Mouse (Mus musculus) CH12.LX (cell line): ENCODE results near the gene Jarid2. TPM values are rescaled to one million over a fixed set of nuclear protein-coding genes. Genes with fewer than 3 reads are reported as not detected.

Source experiments
- DNase-seq: peaks from one replicate; pipeline ENCODE4 v3.0.0-alpha.2; 2013; ENCODE audit errors: extremely low read depth
- H3K27ac ChIP-seq: 2 replicates; pipeline ENCODE4 v1.5.1; 2012; ENCODE audit warnings: low read depth, mild to moderate bottlenecking, control low read depth, moderate library complexity; ENCODE audit not compliant: insufficient read depth
- H3K27me3 ChIP-seq: replicated peaks from 2 replicates; pipeline ENCODE3; 2012; ENCODE audit warnings: inconsistent platforms
- H3K36me3 ChIP-seq, 2 experiments: replicated peaks in 1 of 2; 2 replicates each; pipeline versions ENCODE3 to v1.6.1; 2012; ENCODE audit warnings: inconsistent platforms in 1 of 2, low read length in 1 of 2, mild to moderate bottlenecking in 1 of 2, mixed read lengths in 1 of 2, moderate library complexity in 1 of 2; ENCODE audit not compliant: control insufficient read depth in 1 of 2, insufficient read depth in 1 of 2
- H3K4me1 ChIP-seq, 2 experiments: 2 replicates each; pipeline ENCODE4 v1.6.1; 2012; ENCODE audit warnings: inconsistent platforms in 1 of 2, moderate library complexity in 1 of 2; ENCODE audit not compliant: insufficient read depth in 2 of 2, control insufficient read depth in 1 of 2
- H3K4me2 ChIP-seq: 2 replicates; pipeline ENCODE4 v1.6.1; 2012; ENCODE audit warnings: low read depth, mild to moderate bottlenecking, control low read depth; ENCODE audit not compliant: poor library complexity, insufficient read depth, severe bottlenecking
- H3K4me3 ChIP-seq, 3 experiments: fragments of 150-350 bp in 1 of 3; sonication (generic) in 1 of 3; replicated peaks in 1 of 3; 2 replicates each; pipeline versions ENCODE3 to v1.5.1; 2011 to 2012; ENCODE audit warnings: low read depth in 2 of 3, low read length in 2 of 3, mild to moderate bottlenecking in 2 of 3, moderate library complexity in 2 of 3, control low read depth in 1 of 3, improper control_type of control experiment in 1 of 3, inconsistent platforms in 1 of 3, mixed read lengths in 1 of 3; ENCODE audit not compliant: poor library complexity in 1 of 3
- H3K79me2 ChIP-seq: replicated peaks from 2 replicates; pipeline ENCODE4 v1.6.1; 2012; ENCODE audit warnings: mild to moderate bottlenecking, moderate library complexity; ENCODE audit not compliant: control insufficient read depth, poor library complexity, insufficient read depth, severe bottlenecking; ENCODE audit errors: extremely low read depth
- H3K9ac ChIP-seq: 2 replicates; pipeline ENCODE4 v1.6.1; 2012; ENCODE audit warnings: low read depth, mild to moderate bottlenecking, control low read depth, moderate library complexity; ENCODE audit not compliant: insufficient read depth
- H3K9me3 ChIP-seq: replicated peaks from 2 replicates; pipeline ENCODE3; 2012; ENCODE audit warnings: low read length, inconsistent platforms, mixed read lengths
- BHLHE40 ChIP-seq: IDR thresholded peaks from 2 replicates; pipeline ENCODE4 v1.6.1; 2011; ENCODE audit warnings: mild to moderate bottlenecking, low read depth, low read length, improper control_type of control experiment
- CHD1 ChIP-seq: IDR thresholded peaks from 2 replicates; pipeline ENCODE4 v1.6.1; 2012; ENCODE audit warnings: low read depth, low read length, improper control_type of control experiment, inconsistent platforms
- CHD2 ChIP-seq: IDR thresholded peaks from 2 replicates; pipeline ENCODE4 v1.6.1; 2011; ENCODE audit warnings: low read length, improper control_type of control experiment
- CTCF ChIP-seq, 2 experiments: IDR thresholded peaks in 1 of 2; conservative IDR thresholded peaks in 1 of 2; 2 replicates each; pipeline ENCODE4 v1.5.1; 2011 to 2012; ENCODE audit warnings: low read depth in 2 of 2, low read length in 2 of 2, improper control_type of control experiment in 1 of 2, inconsistent platforms in 1 of 2, mild to moderate bottlenecking in 1 of 2, moderate library complexity in 1 of 2
- E2F4 ChIP-seq: IDR thresholded peaks from 2 replicates; pipeline ENCODE4 v1.6.1; 2011; ENCODE audit warnings: low read depth, low read length, improper control_type of control experiment; ENCODE audit not compliant: insufficient replicate concordance
- ELF1 ChIP-seq: IDR thresholded peaks from 2 replicates; pipeline ENCODE4 v1.6.1; 2014; ENCODE audit warnings: low read depth, mild to moderate bottlenecking, inconsistent platforms, low read length, improper control_type of control experiment
- EP300 ChIP-seq: IDR thresholded peaks from 2 replicates; pipeline ENCODE4 v1.6.1; 2011; ENCODE audit warnings: low read length, improper control_type of control experiment
- ETS1 ChIP-seq: conservative IDR thresholded peaks from 2 replicates; pipeline ENCODE4 v1.6.1; 2012; ENCODE audit warnings: low read depth, mild to moderate bottlenecking, inconsistent platforms, low read length, improper control_type of control experiment, moderate library complexity
- GABPA ChIP-seq: IDR thresholded peaks from 2 replicates; pipeline ENCODE4 v1.6.1; 2012; ENCODE audit warnings: low read depth, low read length, improper control_type of control experiment, inconsistent platforms; ENCODE audit not compliant: insufficient replicate concordance
- HCFC1 ChIP-seq: IDR thresholded peaks from 2 replicates; pipeline ENCODE4 v1.6.1; 2012; ENCODE audit warnings: low read depth, mild to moderate bottlenecking, inconsistent platforms, low read length, improper control_type of control experiment
- IRF4 ChIP-seq: IDR thresholded peaks from 2 replicates; pipeline ENCODE4 v1.6.1; 2014; ENCODE audit warnings: low read depth, mild to moderate bottlenecking, inconsistent platforms, low read length, improper control_type of control experiment
- JUN ChIP-seq: IDR thresholded peaks from 2 replicates; pipeline ENCODE4 v1.6.1; 2011; ENCODE audit warnings: low read depth, mild to moderate bottlenecking, low read length, improper control_type of control experiment, moderate library complexity; ENCODE audit not compliant: insufficient read depth
- JUND ChIP-seq: conservative IDR thresholded peaks from 2 replicates; pipeline ENCODE4 v1.6.1; 2011; ENCODE audit warnings: low read depth, low read length, improper control_type of control experiment
- KAT2A ChIP-seq: IDR thresholded peaks from 2 replicates; pipeline ENCODE4 v1.6.1; 2012; ENCODE audit warnings: low read length, improper control_type of control experiment, inconsistent platforms; ENCODE audit not compliant: insufficient replicate concordance
- MAFK ChIP-seq: IDR thresholded peaks from 2 replicates; pipeline ENCODE4 v1.6.1; 2011; ENCODE audit warnings: low read length, improper control_type of control experiment; ENCODE audit not compliant: insufficient replicate concordance
- MAX ChIP-seq: IDR thresholded peaks from 2 replicates; pipeline ENCODE4 v1.6.1; 2011; ENCODE audit warnings: low read length, improper control_type of control experiment
- MAZ ChIP-seq: IDR thresholded peaks from 2 replicates; pipeline ENCODE4 v1.6.1; 2012; ENCODE audit warnings: low read depth, mild to moderate bottlenecking, inconsistent platforms, low read length, improper control_type of control experiment, moderate library complexity
- MEF2A ChIP-seq: IDR thresholded peaks from 2 replicates; pipeline ENCODE4 v1.6.1; 2014; ENCODE audit warnings: low read depth, mild to moderate bottlenecking, inconsistent platforms, low read length, improper control_type of control experiment, borderline replicate concordance
- MXI1 ChIP-seq: IDR thresholded peaks from 2 replicates; pipeline ENCODE4 v1.6.1; 2011; ENCODE audit warnings: mild to moderate bottlenecking, low read depth, low read length, improper control_type of control experiment
- MYC ChIP-seq: IDR thresholded peaks from 2 replicates; pipeline ENCODE4 v1.6.1; 2011; ENCODE audit warnings: low read depth, mild to moderate bottlenecking, improper control_type of control experiment, low read length
- NELFE ChIP-seq: IDR thresholded peaks from 2 replicates; pipeline ENCODE4 v1.6.1; 2011; ENCODE audit warnings: low read depth, low read length, improper control_type of control experiment
- NRF1 ChIP-seq: IDR thresholded peaks from 2 replicates; pipeline ENCODE4 v1.6.1; 2014; ENCODE audit warnings: low read depth, mild to moderate bottlenecking, inconsistent platforms, low read length, improper control_type of control experiment, moderate library complexity
- PAX5 ChIP-seq: IDR thresholded peaks from 2 replicates; pipeline ENCODE4 v1.6.1; 2012; ENCODE audit warnings: low read length, inconsistent platforms, mixed read lengths
- POLR2A ChIP-seq: IDR thresholded peaks from 2 replicates; pipeline ENCODE4 v1.6.1; 2011; ENCODE audit warnings: low read depth, mild to moderate bottlenecking, improper control_type of control experiment, low read length
- POLR2AphosphoS2 ChIP-seq: IDR thresholded peaks from 2 replicates; pipeline ENCODE4 v1.6.1; 2011; ENCODE audit warnings: low read depth, low read length, improper control_type of control experiment
- RAD21 ChIP-seq: IDR thresholded peaks from 2 replicates; pipeline ENCODE4 v1.6.1; 2011; ENCODE audit warnings: low read depth, mild to moderate bottlenecking, low read length, improper control_type of control experiment, moderate library complexity
- RCOR1 ChIP-seq: conservative IDR thresholded peaks from 2 replicates; pipeline ENCODE4 v1.6.1; 2012; ENCODE audit warnings: low read depth, mild to moderate bottlenecking, inconsistent platforms, low read length, improper control_type of control experiment
- SIN3A ChIP-seq: IDR thresholded peaks from 2 replicates; pipeline ENCODE4 v1.6.1; 2012; ENCODE audit warnings: low read length, improper control_type of control experiment, inconsistent platforms
- SMC3 ChIP-seq: IDR thresholded peaks from 2 replicates; pipeline ENCODE4 v1.6.1; 2011; ENCODE audit warnings: low read depth, low read length, improper control_type of control experiment
- TBP ChIP-seq: conservative IDR thresholded peaks from 2 replicates; pipeline ENCODE4 v1.6.1; 2011; ENCODE audit warnings: low read depth, low read length, improper control_type of control experiment
- TCF12 ChIP-seq: IDR thresholded peaks from 2 replicates; pipeline ENCODE4 v1.6.1; 2014; ENCODE audit warnings: low read depth, mild to moderate bottlenecking, inconsistent platforms, low read length, improper control_type of control experiment
- UBTF ChIP-seq: IDR thresholded peaks from 2 replicates; pipeline ENCODE4 v1.6.1; 2012; ENCODE audit warnings: low read depth, mild to moderate bottlenecking, inconsistent platforms, low read length, improper control_type of control experiment, moderate library complexity
- USF1 ChIP-seq: IDR thresholded peaks from 2 replicates; pipeline ENCODE4 v1.6.1; 2014; ENCODE audit warnings: low read depth, mild to moderate bottlenecking, inconsistent platforms, low read length, improper control_type of control experiment
- USF2 ChIP-seq: conservative IDR thresholded peaks from 2 replicates; pipeline ENCODE4 v1.6.1; 2011; ENCODE audit warnings: low read depth, low read length, improper control_type of control experiment
- ZC3H11A ChIP-seq: IDR thresholded peaks from 2 replicates; pipeline ENCODE4 v1.6.1; 2012; ENCODE audit warnings: low read depth, mild to moderate bottlenecking, inconsistent platforms, low read length, improper control_type of control experiment
- ZKSCAN1 ChIP-seq: IDR thresholded peaks from 2 replicates; pipeline ENCODE4 v1.6.1; 2012; ENCODE audit warnings: low read depth, inconsistent platforms, low read length, improper control_type of control experiment, borderline replicate concordance
- ZMIZ1 ChIP-seq: IDR thresholded peaks from 2 replicates; pipeline ENCODE4 v1.6.1; 2012; ENCODE audit warnings: low read depth, mild to moderate bottlenecking, inconsistent platforms, low read length, improper control_type of control experiment
- ZNF384 ChIP-seq: IDR thresholded peaks from 2 replicates; pipeline ENCODE4 v1.6.1; 2012; ENCODE audit warnings: low read depth, low read length, improper control_type of control experiment, inconsistent platforms
- dilution Hi-C: fragments of 300-500 bp; cut with MboI; formaldehyde crosslinking; loops from 2 replicates; pipeline ENCODE4 v1.14.3; 2020; ENCODE audit warnings: low sequenced_read_pairs; ENCODE audit not compliant: extremely low pct_unique_long_range_greater_than_20kb, extremely low pct_ligation_motif_present
- in situ Hi-C: fragments of 300-500 bp; cut with MboI; formaldehyde crosslinking; loops from 3 replicates; pipeline ENCODE4 v1.14.3; 2019; ENCODE audit warnings: low sequenced_read_pairs, low pct_ligation_motif_present, low pct_unique_long_range_greater_than_20kb, mixed read lengths
- polyA plus RNA-seq: library from polyadenylated mRNA; unstranded; fragments of >175 nt; gene quantifications from 2 replicates; pipeline ENCODE4 v1.2.1, GENCODE M21; 2012; ENCODE audit warnings: low read depth; ENCODE audit not compliant: insufficient read length
- total RNA-seq, 2 experiments: library from RNA; depleted of rRNA; stranded (reverse); fragments of 300-350 nt in 1 of 2; fragments of >200 nt in 1 of 2; gene quantifications; 2 replicates each; pipeline ENCODE4 v1.2.3; 2012 to 2014

Jarid2 gene
- total and polyA plus RNA-seq, 3 experiments: 4.5 to 10.9 (median 7.8) TPM

- no peaks in the 10 kb centered on the region for H3K27me3 ChIP-seq
- dilution Hi-C loops: no loop called here
- H3K36me3 ChIP-seq: no peaks in the 10 kb centered on the region
- H3K9me3 ChIP-seq: no peaks in the 10 kb centered on the region
- H3K27ac ChIP-seq: peak overlapping the region; percentile 51
- peak overlapping the region; percentile 95 for H3K9ac ChIP-seq
- peak overlapping the region; percentile 64 to 96 (median 78) for H3K4me3 ChIP-seq
- peaks cover 2 to 27% of the 10 kb centered on the region in 2 experiments; a peak in 3 of 4 replicates for H3K4me1 ChIP-seq
- peak overlapping the region; percentile 86 for H3K4me2 ChIP-seq
- TF ChIP-seq JUN: no peak
- peak; percentile 54; the same call in 1 of the 2 replicates for TF ChIP-seq NRF1
- peak; percentile 85; the same call in 1 of the 2 replicates for TF ChIP-seq KAT2A
- peak; percentile 37; the same call in 1 of the 2 replicates for TF ChIP-seq GABPA
- no peak for TF ChIP-seq ZKSCAN1
- TF ChIP-seq USF2: no peak
- TF ChIP-seq ZNF384: no peak
- TF ChIP-seq TBP: no peak
- no peak for TF ChIP-seq EP300
- no peak for TF ChIP-seq CTCF (conservative IDR thresholded peaks at IDR 0.05 in 1 of 2, IDR thresholded peaks at IDR 0.05 in 1 of 2; ENCODE audit: low read depth in 2 of 2, low read length in 2 of 2)
- TF ChIP-seq JUND: no peak
- peak; percentile 65 for TF ChIP-seq SIN3A
- TF ChIP-seq TCF12: peak; percentile 36; the same call in 1 of the 2 replicates
- TF ChIP-seq BHLHE40: peak; percentile 53; the same call in 1 of the 2 replicates
- no peak for TF ChIP-seq POLR2AphosphoS2
- TF ChIP-seq PAX5: no peak
- TF ChIP-seq MAX: no peak
- no peak for TF ChIP-seq MEF2A
- no peak for TF ChIP-seq RAD21
- TF ChIP-seq ETS1: peak; percentile 30; the same call in 1 of the 2 replicates
- no peak for TF ChIP-seq MYC
- peak; percentile 58; the same call in 1 of the 2 replicates for TF ChIP-seq IRF4
- 0 out of 2 replicates have a peak, but pooled peaks have one; percentile 2 for TF ChIP-seq MAFK
- no peak; the same call in none of the 2 replicates for TF ChIP-seq NELFE
- TF ChIP-seq RCOR1: no peak
- peak; percentile 34; the same call in 1 of the 2 replicates for TF ChIP-seq ZMIZ1
- no peak for TF ChIP-seq ZC3H11A
- TF ChIP-seq E2F4: no peak
- no peak for TF ChIP-seq USF1
- 0 out of 2 replicates have a peak, but pooled peaks have one; percentile 21 for TF ChIP-seq UBTF
- peak; percentile 77 for TF ChIP-seq MXI1
- peak; percentile 91 for TF ChIP-seq CHD2
- TF ChIP-seq SMC3: no peak
- peak; percentile 34 for TF ChIP-seq POLR2A
- no peak for TF ChIP-seq CHD1
- TF ChIP-seq ELF1: peak; percentile 79
- peak; percentile 95 for TF ChIP-seq HCFC1
- no peak; the same call in 1 of the 2 replicates for TF ChIP-seq MAZ
- TF ChIP-seq, all 38 proteins: peak for 16
- DNase-seq: peak; percentile 99
- peaks cover 21% of the 10 kb centered on the region for H3K79me2 ChIP-seq
- in situ Hi-C loops: loop anchor here (25.0 kb wide), 1 partner anchor 868 kb away; no protein-coding TSS in a partner anchor
These were observed 1.0 kb downstream of the Jarid2 start for GRCm38 (mm10) chr13:44730146-44730864.
